Mouse (Mus musculus): ENCODE results near the gene Olfr656. TPM values are rescaled to one million over a fixed set of nuclear protein-coding genes. Genes with fewer than 3 reads are reported as not detected.

Gene Olfr656
- polyA plus RNA-seq (2016; fragmentation: Nextera tagmentation; extraction: Ambion mirVana): 0.09 TPM in 1 of 2 replicates, not detected in the other

GRCm38 (mm10) chr7:104613655-104614054 is at the start of gene Olfr656:
TSS of gene Olfr656 (plus strand) at chr7:104613955.
- Histone ChIP-seq H3K4me3 (no peak within 1 kb of the TSS), H3K27ac (no peak within 1 kb of the TSS), H3K27me3 (ENCODE audit: poor library complexity, severe bottlenecking) (no peaks in the 10 kb centered on the region), H3K36me3 (replicated peaks) (no peaks in the 10 kb centered on the region), H3K4me1 (no peaks in the 10 kb centered on the region), H3K9me3 (no peaks in the 10 kb centered on the region)
- DNase-seq (ENCODE audit: extremely low spot score, low spot score): no peak
- 83% methylated on average over 4 of the region's 4 CpGs for WGBS

GRCm38 (mm10) chr7:104577014-104577413 is 36.7 kb upstream of the Olfr656 start, which contains the start of gene Olfr653:
TSS of gene Olfr653 (plus strand) at chr7:104577314.
- Histone ChIP-seq H3K27me3 (ENCODE audit: poor library complexity, severe bottlenecking) (no peaks in the 10 kb centered on the region), H3K4me1 (no peaks in the 10 kb centered on the region), H3K4me3 (no peak within 1 kb of the TSS), H3K36me3 (replicated peaks) (no peaks in the 10 kb centered on the region), H3K9me3 (no peaks in the 10 kb centered on the region), H3K27ac (no peak within 1 kb of the TSS)
- 80% methylated on average over 2 of the region's 2 CpGs for WGBS
- DNase-seq (ENCODE audit: extremely low spot score, low spot score): no peak

GRCm38 (mm10) chr7:104580846-104581245 is 32.9 kb upstream of the Olfr656 start:
- H3K36me3 ChIP-seq (replicated peaks): no peaks in the 10 kb centered on the region
- H3K4me1 ChIP-seq: no peaks in the 10 kb centered on the region
- no peaks in the 10 kb centered on the region for H3K27me3 ChIP-seq (ENCODE audit: poor library complexity, severe bottlenecking)
- H3K27ac ChIP-seq: no peak overlapping the region
- no peak for DNase-seq (ENCODE audit: extremely low spot score, low spot score)
- 91% methylated on average over 4 of the region's 4 CpGs for WGBS
- no peaks in the 10 kb centered on the region for H3K9me3 ChIP-seq
- no peak overlapping the region for H3K4me3 ChIP-seq

GRCm38 (mm10) chr7:104581429-104581828 is 32.3 kb upstream of the Olfr656 start:
- no peaks in the 10 kb centered on the region for H3K27me3 ChIP-seq (ENCODE audit: poor library complexity, severe bottlenecking)
- 90% methylated on average over 4 of the region's 4 CpGs for WGBS
- no peaks in the 10 kb centered on the region for H3K9me3 ChIP-seq
- H3K4me3 ChIP-seq: no peak overlapping the region
- H3K27ac ChIP-seq: no peak overlapping the region
- no peak for DNase-seq (ENCODE audit: extremely low spot score, low spot score)
- no peaks in the 10 kb centered on the region for H3K36me3 ChIP-seq (replicated peaks)
- H3K4me1 ChIP-seq: no peaks in the 10 kb centered on the region

GRCm38 (mm10) chr7:104586725-104587124 is 27.0 kb upstream of the Olfr656 start, which contains the start of gene Olfr654:
TSS of gene Olfr654 (plus strand) at chr7:104587025.
- no peaks in the 10 kb centered on the region for H3K9me3 ChIP-seq
- WGBS: 93% methylated on average over 4 of the region's 4 CpGs
- no peaks in the 10 kb centered on the region for H3K4me1 ChIP-seq
- H3K27me3 ChIP-seq (ENCODE audit: poor library complexity, severe bottlenecking): no peaks in the 10 kb centered on the region
- no peak for DNase-seq (ENCODE audit: extremely low spot score, low spot score)
- no peaks in the 10 kb centered on the region for H3K36me3 ChIP-seq (replicated peaks)
- H3K4me3 ChIP-seq: no peak within 1 kb of the TSS
- no peak within 1 kb of the TSS for H3K27ac ChIP-seq

- Histone ChIP-seq H3K4me3 (no peak overlapping the region), H3K36me3 (replicated peaks) (no peaks in the 10 kb centered on the region), H3K27ac (no peak overlapping the region), H3K9me3 (no peaks in the 10 kb centered on the region), H3K27me3 (ENCODE audit: poor library complexity, severe bottlenecking) (no peaks in the 10 kb centered on the region), H3K4me1 (no peaks in the 10 kb centered on the region)
- WGBS: 86% methylated on average over 5 of the region's 5 CpGs
- no peak for DNase-seq (ENCODE audit: extremely low spot score, low spot score)
These were observed 25.5 kb upstream of the Olfr656 start for GRCm38 (mm10) chr7:104588274-104588673.

GRCm38 (mm10) chr7:104601679-104602078 is 12.1 kb upstream of the Olfr656 start, which contains the start of gene Olfr655:
TSS of gene Olfr655 (minus strand) at chr7:104601779.
- Histone ChIP-seq H3K27me3 (ENCODE audit: poor library complexity, severe bottlenecking) (no peaks in the 10 kb centered on the region), H3K9me3 (no peaks in the 10 kb centered on the region), H3K36me3 (replicated peaks) (no peaks in the 10 kb centered on the region), H3K4me3 (no peak within 1 kb of the TSS), H3K4me1 (no peaks in the 10 kb centered on the region), H3K27ac (no peak within 1 kb of the TSS)
- DNase-seq (ENCODE audit: extremely low spot score, low spot score): no peak
- WGBS: 92% methylated on average over 2 of the region's 2 CpGs

GRCm38 (mm10) chr7:104603173-104603572 is 10.6 kb upstream of the Olfr656 start:
- peak; percentile 24 for DNase-seq (ENCODE audit: extremely low spot score, low spot score)

GRCm38 (mm10) chr7:104604727-104605126 is 9.0 kb upstream of the Olfr656 start:
- Histone ChIP-seq H3K27ac (no peak overlapping the region), H3K27me3 (ENCODE audit: poor library complexity, severe bottlenecking) (no peaks in the 10 kb centered on the region), H3K9me3 (no peaks in the 10 kb centered on the region), H3K4me1 (no peaks in the 10 kb centered on the region), H3K4me3 (no peak overlapping the region), H3K36me3 (replicated peaks) (no peaks in the 10 kb centered on the region)
- no peak for DNase-seq (ENCODE audit: extremely low spot score, low spot score)

More at GRCm38 (mm10) chr7:104603173-104603572, 10.6 kb upstream of the Olfr656 start:
- Histone ChIP-seq H3K27me3 (ENCODE audit: poor library complexity, severe bottlenecking) (no peaks in the 10 kb centered on the region), H3K4me3 (no peak overlapping the region), H3K36me3 (replicated peaks) (no peaks in the 10 kb centered on the region), H3K9me3 (no peaks in the 10 kb centered on the region), H3K27ac (no peak overlapping the region), H3K4me1 (no peaks in the 10 kb centered on the region)
- 4% methylated on average over 3 of the region's 3 CpGs for WGBS

GRCm38 (mm10) chr7:104624494-104624893 is 10.7 kb downstream of the Olfr656 start, which contains the start of gene Olfr657:
TSS of gene Olfr657 (plus strand) at chr7:104624794.
- Histone ChIP-seq H3K27ac (no peak within 1 kb of the TSS), H3K27me3 (ENCODE audit: poor library complexity, severe bottlenecking) (no peaks in the 10 kb centered on the region), H3K9me3 (no peaks in the 10 kb centered on the region), H3K4me1 (no peaks in the 10 kb centered on the region), H3K4me3 (no peak within 1 kb of the TSS), H3K36me3 (replicated peaks) (no peaks in the 10 kb centered on the region)
- DNase-seq (ENCODE audit: extremely low spot score, low spot score): no peak

GRCm38 (mm10) chr7:104646841-104647482 is 33.2 kb downstream of the Olfr656 start, which contains the start of gene Olfr658:
TSS of gene Olfr658 (minus strand) at chr7:104647305.
- H3K27me3 ChIP-seq (ENCODE audit: poor library complexity, severe bottlenecking): no peaks in the 10 kb centered on the region
- no peaks in the 10 kb centered on the region for H3K36me3 ChIP-seq (replicated peaks)
- H3K9me3 ChIP-seq: no peaks in the 10 kb centered on the region
- WGBS: 29% methylated on average over 22 of the region's 22 CpGs
- peak; percentile 69 for DNase-seq (ENCODE audit: extremely low spot score, low spot score)
- peak within 1 kb of the TSS; percentile 67 for H3K27ac ChIP-seq
- peak within 1 kb of the TSS; percentile 49 for H3K4me3 ChIP-seq
- H3K4me1 ChIP-seq: no peaks in the 10 kb centered on the region; the same call in 1 of the 2 replicates

- DNase-seq (ENCODE audit: extremely low spot score, low spot score): no peak
- H3K9me3 ChIP-seq: no peaks in the 10 kb centered on the region
- H3K4me3 ChIP-seq: no peak within 1 kb of the TSS
- no peaks in the 10 kb centered on the region for H3K4me1 ChIP-seq
- H3K27me3 ChIP-seq (ENCODE audit: poor library complexity, severe bottlenecking): no peaks in the 10 kb centered on the region
- 83% methylated on average over 3 of the region's 3 CpGs for WGBS
- no peak within 1 kb of the TSS for H3K27ac ChIP-seq
- no peaks in the 10 kb centered on the region for H3K36me3 ChIP-seq (replicated peaks)
These were observed 52.7 kb downstream of the Olfr656 start, which contains the start of gene Olfr659 for GRCm38 (mm10) chr7:104666453-104666852. TSS of gene Olfr659 (plus strand) at chr7:104666753.

Measured in forebrain, embryonic 10.5 days (tissue).